Mouse (Mus musculus): ENCODE measurements around the gene Abr. TPM values are rescaled to one million over a fixed set of nuclear protein-coding genes. Genes with fewer than 3 reads are reported as not detected.

Gene Abr
- polyA plus RNA-seq, 1 experiment: 2.4 TPM

GRCm38 (mm10) chr11:76374491-76375185, 247.5 kb downstream of the Abr start:
- 0 out of 2 replicates have a peak overlapping the region, but pooled peaks have one; percentile 13 for H3K27ac ChIP-seq (replicated peaks; ENCODE audit: low read depth, low read length)

GRCm38 (mm10) chr11:76372534-76372933, 249.6 kb downstream of the Abr start:
- H3K27ac ChIP-seq (replicated peaks; ENCODE audit: low read depth, low read length): no peak overlapping the region
- H3K4me1 ChIP-seq (ENCODE audit: control insufficient read depth, insufficient read depth, insufficient read length, low read length): peaks cover 19% of the 10 kb centered on the region
- no peak overlapping the region for H3K4me3 ChIP-seq (ENCODE audit: insufficient read depth, low read depth, low read length)

More at GRCm38 (mm10) chr11:76374491-76375185, 247.5 kb downstream of the Abr start:
- peaks cover 14% of the 10 kb centered on the region for H3K4me1 ChIP-seq (ENCODE audit: control insufficient read depth, insufficient read depth, insufficient read length, low read length)
- no peak overlapping the region for H3K4me3 ChIP-seq (ENCODE audit: insufficient read depth, low read depth, low read length)

- Histone ChIP-seq H3K27ac (replicated peaks; ENCODE audit: low read depth, low read length) (no peak overlapping the region), H3K4me1 (ENCODE audit: control insufficient read depth, insufficient read depth, insufficient read length, low read length) (peaks cover 19% of the 10 kb centered on the region), H3K4me3 (ENCODE audit: insufficient read depth, low read depth, low read length) (no peak overlapping the region)
Measured at GRCm38 (mm10) chr11:76372120-76372519, 250.0 kb downstream of the Abr start.

GRCm38 (mm10) chr11:76370491-76370890, 251.6 kb downstream of the Abr start:
- Histone ChIP-seq H3K4me1 (ENCODE audit: control insufficient read depth, insufficient read depth, insufficient read length, low read length) (peaks cover 14% of the 10 kb centered on the region), H3K4me3 (ENCODE audit: insufficient read depth, low read depth, low read length) (no peak overlapping the region), H3K27ac (replicated peaks; ENCODE audit: low read depth, low read length) (no peak overlapping the region)

Other genes with a start within 250 kb of the Abr start
- gene Nxn, start 223.2 kb downstream of the Abr start, polyA plus RNA-seq (2012; ENCODE audit: insufficient read depth, insufficient read length, missing spikeins): 2.0 and 3.6 TPM in 2 replicates
- gene Timm22, start 215.4 kb downstream of the Abr start, polyA plus RNA-seq (2012; ENCODE audit: insufficient read depth, insufficient read length, missing spikeins): 29.2 and 43.4 TPM in 2 replicates
- not detected in 2 replicates for gene Bhlha9, start 50.2 kb upstream of the Abr start, polyA plus RNA-seq (2012; ENCODE audit: insufficient read depth, insufficient read length, missing spikeins)
- 368 and 373 TPM in 2 replicates for gene Trarg1, start 57.5 kb upstream of the Abr start, polyA plus RNA-seq (2012; ENCODE audit: insufficient read depth, insufficient read length, missing spikeins)
- gene Gosr1, start 141.3 kb upstream of the Abr start, polyA plus RNA-seq (2012; ENCODE audit: insufficient read depth, insufficient read length, missing spikeins): 40.1 and 44.5 TPM in 2 replicates
- gene Cpd, start 224.7 kb upstream of the Abr start, polyA plus RNA-seq (2012; ENCODE audit: insufficient read depth, insufficient read length, missing spikeins): 17.4 and 18.6 TPM in 2 replicates

Measured in brown adipose tissue, adult 24 weeks (tissue).